Mouse (Mus musculus) heart, postnatal 25 days (tissue): ENCODE measurements around the gene Gm42906. TPM values are rescaled to one million over a fixed set of nuclear protein-coding genes. Genes with fewer than 3 reads are reported as not detected.

Source experiments
- DNase-seq: peaks from one replicate; pipeline ENCODE4 v3.0.0; 2022; ENCODE audit warnings: low spot score
- intact Hi-C: fragments of 180-260 bp; cut with DNase I; formaldehyde crosslinking; loops from one replicate; pipeline ENCODE4 v1.15.1; 2025
- total RNA-seq, 2 experiments: library from RNA; stranded (reverse); gene quantifications; 2 replicates each; pipeline ENCODE4 v1.2.3; 2021

Gene Gm42906
- total RNA-seq, 2 experiments from 2014 or later = 4.9 to 6.9 TPM

GRCm38 (mm10) chr5:151022939-151023338, 405.0 kb downstream of the Gm42906 start:
- intact Hi-C loops = no loop called here
- no peak for DNase-seq

- no peak for DNase-seq
- intact Hi-C loops = no loop called here
Measured at GRCm38 (mm10) chr5:151022026-151022425, 405.9 kb downstream of the Gm42906 start.

GRCm38 (mm10) chr5:151020831-151021230, 407.1 kb downstream of the Gm42906 start:
- intact Hi-C loops = no loop called here

GRCm38 (mm10) chr5:151020031-151020820, 407.7 kb downstream of the Gm42906 start:
- intact Hi-C loops = no loop called here
- DNase-seq = no peak

More at GRCm38 (mm10) chr5:151020831-151021230, 407.1 kb downstream of the Gm42906 start:
- no peak for DNase-seq

DNA sequence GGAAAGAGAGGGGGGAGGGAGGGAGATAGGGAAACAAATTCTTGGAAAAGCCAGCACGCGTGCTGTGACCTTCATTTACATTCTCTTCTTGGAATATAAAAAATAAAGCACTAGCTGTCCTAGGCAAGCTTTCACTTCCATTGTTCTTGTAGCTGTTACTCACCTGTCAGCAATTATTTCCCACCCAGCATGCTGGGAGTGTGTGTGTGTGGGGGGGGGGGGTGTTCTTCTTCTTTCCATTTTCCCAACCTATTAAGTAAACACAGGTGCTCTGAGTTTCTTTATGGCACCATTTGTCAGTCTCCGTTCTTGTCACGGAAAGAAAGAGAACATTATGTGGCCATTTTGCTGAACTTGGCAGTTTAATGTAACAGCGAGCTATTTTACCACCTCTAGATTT, 409.0 kb downstream of the Gm42906 start:
- intact Hi-C loops = no loop called here
- no peak for DNase-seq

DNA sequence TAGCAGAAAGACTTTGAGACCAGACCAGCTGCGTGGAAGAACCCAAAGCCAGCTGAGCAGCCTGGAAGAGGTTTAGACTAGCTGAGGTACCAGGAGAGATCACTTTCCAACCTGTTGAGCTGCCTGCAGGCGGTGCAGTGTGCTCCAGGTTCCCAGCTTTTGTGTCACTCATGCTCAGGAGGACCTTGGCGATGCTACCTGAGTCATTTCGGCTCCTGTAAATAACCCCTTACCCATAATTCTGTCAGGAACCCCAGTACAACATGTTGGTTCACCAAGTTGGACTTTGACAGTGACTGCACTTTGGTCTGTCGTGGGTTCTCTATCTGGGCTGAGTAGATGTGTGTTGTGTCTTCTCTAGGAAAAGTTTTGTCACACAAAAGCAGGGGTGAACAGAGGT, 409.5 kb downstream of the Gm42906 start:
- no peak for DNase-seq
- intact Hi-C loops = no loop called here

Other genes with a start within 250 kb of the Gm42906 start
- 10 to 100 TPM; 18.4 to 22.4 TPM for gene Stard13, start 194.3 kb downstream of the Gm42906 start, total RNA-seq
- not detected for gene Vmn2r18, start 177.9 kb upstream of the Gm42906 start, total RNA-seq
- 1 to 10 TPM; 3.6 to 4.4 TPM for gene Rfc3, start 223.1 kb upstream of the Gm42906 start, total RNA-seq